Mouse (Mus musculus) MEL (cell line): ENCODE results near the gene Slc35e3. TPM values are rescaled to one million over a fixed set of nuclear protein-coding genes. Genes with fewer than 3 reads are reported as not detected.

ENCODE experiments used
- DNase-seq: peaks from one replicate; pipeline ENCODE4 v3.0.0; 2011; ENCODE audit warnings: low read depth, low spot score
- H3K27ac ChIP-seq: 2 replicates; pipeline ENCODE4 v1.5.1; 2012; ENCODE audit warnings: low read depth, mild to moderate bottlenecking, control low read depth, low read length, moderate library complexity; ENCODE audit not compliant: control insufficient read depth
- H3K27me3 ChIP-seq, 2 experiments: fragments of 150-350 bp in 1 of 2; sonication (generic) in 1 of 2; 2 replicates each; pipeline ENCODE4 v1.6.1; 2012; ENCODE audit warnings: low read length in 2 of 2, mild to moderate bottlenecking in 2 of 2, improper control_type of control experiment in 1 of 2, moderate library complexity in 1 of 2; ENCODE audit not compliant: insufficient read depth in 2 of 2, control insufficient read depth in 1 of 2
- H3K36me3 ChIP-seq, 2 experiments: 2 replicates each; pipeline ENCODE4 v1.6.1; 2012 to 2014; ENCODE audit warnings: low read length in 2 of 2, improper control_type of control experiment in 1 of 2, inconsistent platforms in 1 of 2, mild to moderate bottlenecking in 1 of 2; ENCODE audit not compliant: insufficient read depth in 2 of 2, control insufficient read depth in 1 of 2
- H3K4me1 ChIP-seq, 2 experiments: fragments of 150-350 bp in 1 of 2; sonication (generic) in 1 of 2; 2 replicates each; pipeline ENCODE4 v1.6.1; 2012; ENCODE audit warnings: low read length in 2 of 2, improper control_type of control experiment in 1 of 2, mild to moderate bottlenecking in 1 of 2; ENCODE audit not compliant: insufficient read depth in 2 of 2, control insufficient read depth in 1 of 2
- H3K4me3 ChIP-seq, 2 experiments: fragments of 150-350 bp in 1 of 2; sonication (generic) in 1 of 2; 2 replicates each; pipeline ENCODE4 v1.5.1; 2012; ENCODE audit warnings: low read depth in 2 of 2, low read length in 2 of 2, mild to moderate bottlenecking in 2 of 2, moderate library complexity in 2 of 2, control low read depth in 1 of 2, improper control_type of control experiment in 1 of 2; ENCODE audit not compliant: control insufficient read depth in 1 of 2, insufficient read depth in 1 of 2
- H3K79me2 ChIP-seq: 2 replicates; pipeline ENCODE4 v1.6.1; 2012; ENCODE audit warnings: mild to moderate bottlenecking, low read length, moderate library complexity; ENCODE audit not compliant: control insufficient read depth, poor library complexity, insufficient read depth
- H3K9ac ChIP-seq: 2 replicates; pipeline ENCODE4 v1.6.1; 2012; ENCODE audit warnings: low read depth, mild to moderate bottlenecking, control low read depth, low read length, moderate library complexity; ENCODE audit not compliant: control insufficient read depth, poor library complexity, severe bottlenecking
- H3K9me3 ChIP-seq: fragments of 150-350 bp; sonication (generic); replicated peaks from 2 replicates; pipeline ENCODE4 v1.6.1; 2012; ENCODE audit warnings: mild to moderate bottlenecking, low read length, improper control_type of control experiment, moderate library complexity; ENCODE audit not compliant: insufficient read depth
- CHD2 ChIP-seq: IDR thresholded peaks from 2 replicates; pipeline ENCODE4 v1.6.1; 2011; ENCODE audit warnings: low read length, improper control_type of control experiment
- EP300 ChIP-seq, 2 experiments: IDR thresholded peaks; 2 replicates each; pipeline ENCODE4 v1.6.1; 2011; ENCODE audit warnings: improper control_type of control experiment in 2 of 2, low read length in 2 of 2, low read depth in 1 of 2, mild to moderate bottlenecking in 1 of 2
- ETS1 ChIP-seq: IDR thresholded peaks from 2 replicates; pipeline ENCODE4 v1.6.1; 2012; ENCODE audit warnings: low read depth, mild to moderate bottlenecking, inconsistent platforms, low read length, improper control_type of control experiment, moderate library complexity
- GABPA ChIP-seq: IDR thresholded peaks from 2 replicates; pipeline ENCODE4 v1.6.1; 2012; ENCODE audit warnings: low read depth, mild to moderate bottlenecking, inconsistent platforms, low read length, improper control_type of control experiment, moderate library complexity
- GATA1 ChIP-seq: IDR thresholded peaks from 2 replicates; pipeline ENCODE4 v1.6.1; 2011; ENCODE audit warnings: low read depth, low read length, improper control_type of control experiment
- JUND ChIP-seq: IDR thresholded peaks from 2 replicates; pipeline ENCODE4 v1.6.1; 2011; ENCODE audit warnings: low read depth, mild to moderate bottlenecking, improper control_type of control experiment, low read length
- MEF2A ChIP-seq: IDR thresholded peaks from 2 replicates; pipeline ENCODE4 v1.6.1; 2014; ENCODE audit warnings: low read depth, mild to moderate bottlenecking, inconsistent platforms, low read length, improper control_type of control experiment; ENCODE audit not compliant: poor library complexity, insufficient replicate concordance, severe bottlenecking; ENCODE audit errors: extremely low read depth
- MYB ChIP-seq: IDR thresholded peaks from 2 replicates; pipeline ENCODE4 v1.6.1; 2011; ENCODE audit warnings: mild to moderate bottlenecking, low read depth, low read length, improper control_type of control experiment
- NRF1 ChIP-seq: IDR thresholded peaks from 2 replicates; pipeline ENCODE4 v1.6.1; 2014; ENCODE audit warnings: low read depth, mild to moderate bottlenecking, inconsistent platforms, low read length, improper control_type of control experiment, moderate library complexity; ENCODE audit not compliant: poor library complexity, insufficient read depth, severe bottlenecking
- POLR2A ChIP-seq, 2 experiments: IDR thresholded peaks; 2 replicates each; pipeline ENCODE4 v1.6.1; 2011 to 2012; ENCODE audit warnings: low read length in 2 of 2, mild to moderate bottlenecking in 2 of 2, control low read depth in 1 of 2, improper control_type of control experiment in 1 of 2, low read depth in 1 of 2, moderate library complexity in 1 of 2; ENCODE audit not compliant: control insufficient read depth in 1 of 2, insufficient read depth in 1 of 2, poor library complexity in 1 of 2
- POLR2AphosphoS2 ChIP-seq: IDR thresholded peaks from 2 replicates; pipeline ENCODE4 v1.6.1; 2011; ENCODE audit warnings: low read length, improper control_type of control experiment
- POLR2AphosphoS5 ChIP-seq: IDR thresholded peaks from 2 replicates; pipeline ENCODE4 v1.6.1; 2012; ENCODE audit warnings: low read depth, borderline replicate concordance, mild to moderate bottlenecking, inconsistent platforms, low read length, moderate library complexity, mixed read lengths
- RAD21 ChIP-seq: IDR thresholded peaks from 2 replicates; pipeline ENCODE4 v1.6.1; 2011; ENCODE audit warnings: mild to moderate bottlenecking, low read depth, low read length, improper control_type of control experiment
- SIN3A ChIP-seq: IDR thresholded peaks from 2 replicates; pipeline ENCODE4 v1.6.1; 2012; ENCODE audit warnings: low read length, improper control_type of control experiment, inconsistent platforms
- SMC3 ChIP-seq: IDR thresholded peaks from 2 replicates; pipeline ENCODE4 v1.6.1; 2011; ENCODE audit warnings: low read depth, low read length, improper control_type of control experiment
- TAL1 ChIP-seq: IDR thresholded peaks from 2 replicates; pipeline ENCODE4 v1.6.1; 2012; ENCODE audit warnings: mild to moderate bottlenecking, inconsistent platforms, low read length, moderate library complexity, mixed read lengths
- TBP ChIP-seq: IDR thresholded peaks from 2 replicates; pipeline ENCODE4 v1.8.0; 2011; ENCODE audit warnings: low read depth, low read length, improper control_type of control experiment
- ZC3H11A ChIP-seq: IDR thresholded peaks from 2 replicates; pipeline ENCODE4 v1.6.1; 2012; ENCODE audit warnings: low read depth, mild to moderate bottlenecking, inconsistent platforms, low read length, improper control_type of control experiment
- ZNF384 ChIP-seq: IDR thresholded peaks from 2 replicates; pipeline ENCODE4 v1.6.1; 2012; ENCODE audit warnings: low read depth, mild to moderate bottlenecking, inconsistent platforms, low read length, improper control_type of control experiment
- polyA plus RNA-seq, 2 experiments: library from polyadenylated mRNA; stranded (reverse) in 1 of 2; unstranded in 1 of 2; fragments of >175 nt in 1 of 2; fragments of >200 nt in 1 of 2; gene quantifications; 2 replicates each; pipeline versions ENCODE4 v1.2.1 to v1.2.4; 2012; ENCODE audit warnings: low replicate concordance in 2 of 2, low read depth in 1 of 2; ENCODE audit not compliant: insufficient read length in 2 of 2, insufficient read depth in 1 of 2, missing spikeins in 1 of 2
- total RNA-seq: library from RNA; depleted of rRNA; stranded (reverse); fragments of 300-350 nt; gene quantifications from 2 replicates; pipeline ENCODE4 v1.2.3, GENCODE M21; 2012

Slc35e3 gene
- total and polyA plus RNA-seq, 3 experiments, result 3.7 to 7.4 TPM; not detected in 1

GRCm38 (mm10) chr10:117772364-117773105 is 26.4 kb upstream of the Slc35e3 start:
- no peak for TF ChIP-seq POLR2A (IDR thresholded peaks at IDR 0.05; ENCODE audit: control insufficient read depth in 1 of 2, insufficient read depth in 1 of 2, low read depth in 1 of 2, low read length in 2 of 2, poor library complexity in 1 of 2)
- TF ChIP-seq MEF2A, result no peak
- TF ChIP-seq ZNF384, result no peak
- TF ChIP-seq ETS1, result no peak
- TF ChIP-seq TAL1, result no peak
- no peak for TF ChIP-seq POLR2AphosphoS5
- TF ChIP-seq, all 39 proteins: peak for 0
- H3K36me3 ChIP-seq, result peaks cover 0 to 22% of the 10 kb centered on the region in 2 experiments; a peak in 2 of 4 replicates
- no peak overlapping the region for H3K4me3 ChIP-seq
- H3K4me1 ChIP-seq, result no peaks in the 10 kb centered on the region
- no peak for DNase-seq
- H3K9me3 ChIP-seq, result no peaks in the 10 kb centered on the region
- no peaks in the 10 kb centered on the region for H3K27me3 ChIP-seq
- no peaks in the 10 kb centered on the region for H3K79me2 ChIP-seq
- H3K9ac ChIP-seq, result no peak overlapping the region
- H3K27ac ChIP-seq, result no peak overlapping the region

GRCm38 (mm10) chr10:117771131-117771510 is 25.0 kb upstream of the Slc35e3 start:
- H3K36me3 ChIP-seq, result peaks cover 0 to 23% of the 10 kb centered on the region in 2 experiments; a peak in 2 of 4 replicates
- no peak overlapping the region for H3K9ac ChIP-seq
- H3K4me3 ChIP-seq, result no peak overlapping the region
- DNase-seq, result no peak
- H3K27me3 ChIP-seq, result no peaks in the 10 kb centered on the region
- H3K27ac ChIP-seq, result no peak overlapping the region
- H3K79me2 ChIP-seq, result no peaks in the 10 kb centered on the region
- no peaks in the 10 kb centered on the region for H3K9me3 ChIP-seq
- no peaks in the 10 kb centered on the region for H3K4me1 ChIP-seq
- TF ChIP-seq SMC3 (no peak), POLR2A (IDR thresholded peaks at IDR 0.05; ENCODE audit: control insufficient read depth in 1 of 2, insufficient read depth in 1 of 2, low read depth in 1 of 2, low read length in 2 of 2, poor library complexity in 1 of 2) (no peak), EP300 (IDR thresholded peaks at IDR 0.05; ENCODE audit: low read depth in 1 of 2, low read length in 2 of 2) (no peak), MYB (no peak), TBP (no peak), SIN3A (no peak), POLR2AphosphoS2 (no peak), ETS1 (no peak), RAD21 (no peak), GATA1 (no peak), CHD2 (no peak), JUND (no peak), ZNF384 (no peak), GABPA (no peak), ZC3H11A (no peak), POLR2AphosphoS5 (no peak), NRF1 (no peak)
